In the genomic region with DNA sequence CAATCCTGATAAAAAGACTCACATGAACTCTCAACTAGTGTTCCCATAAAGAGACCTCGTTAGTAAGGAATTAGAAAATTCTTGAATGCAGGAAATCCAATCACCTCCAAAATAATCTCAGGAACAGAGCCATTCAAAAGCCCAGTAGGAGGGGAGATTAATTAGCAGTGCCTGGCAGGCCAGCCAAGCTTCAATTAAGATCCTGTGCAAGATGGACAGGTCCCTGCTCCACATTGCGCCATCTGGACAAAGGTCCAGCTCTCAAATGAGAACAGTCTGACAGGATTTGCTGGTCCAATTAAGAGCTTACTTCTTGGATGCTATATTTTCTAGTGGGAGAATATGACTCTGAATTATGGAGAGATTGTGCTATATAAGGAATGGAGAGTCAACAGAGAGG, we compare ENCODE assay signal across 10 mouse cellular contexts. TPM values are rescaled to one million over a fixed set of nuclear protein-coding genes. Genes with fewer than 3 reads are reported as not detected.
DNase-seq lines count a peak whose midpoint lies in the region; ATAC-seq lines count a peak whose summit lies in the region.
"Had no signal": no experiment of that assay in that cellular context is flagged by ENCODE, and none has a peak within 500 bp of the region (broad histone marks: within the 10 kb centered on the region; RNA-seq: fewer than 3 reads in every experiment).

No protein-coding gene starts in this region.

- intact Hi-C loops in heart, postnatal 10 days (cut with DNase I) = no loop called here

- DNase-seq in heart, adult 11 months = peak; percentile 68
- no peak for DNase-seq in heart, adult 9 months (ENCODE audit: low spot score in 2 of 2)
- DNase-seq in right cerebral cortex, postnatal 36 days (ENCODE audit: low spot score in 2 of 2) = peak; percentile 14 to 16
- DNase-seq in right cerebral cortex, postnatal 25 days = no peak
- DNase-seq in frontal cortex, postnatal 36 days (ENCODE audit: low spot score in 2 of 2) = peak; percentile 9 to 44
- DNase-seq in retina, postnatal 7 days (ENCODE audit: low read depth, low spot score) = peak; percentile 60
- no peak for DNase-seq in heart, postnatal 10 days
- DNase-seq: B cell, adult 2 months; thymus, adult 2 months had no signal

- no peak for ATAC-seq in erythroid progenitor cell, adult 5-6 weeks (replicated peaks; ENCODE audit: low FRiP score, poor library complexity, severe bottlenecking)

RNA-seq across cellular contexts. Expression of gene Gldc, which starts 15.2 kb away (rescaled TPM):
- under 1 TPM; 0.10 to 0.24 TPM for total RNA-seq in heart, postnatal 10 days (2021)
- total RNA-seq in erythroid progenitor cell, adult 5-6 weeks (2015; ENCODE audit: low replicate concordance) = not detected in 2 replicates
- total RNA-seq in erythroid progenitor cell, adult 5-6 weeks (2017; ENCODE audit: low replicate concordance) = not detected in 2 replicates

Comparison
In these comparisons a context has a peak if more than half of its experiments do, and no peak if none do; other contexts are left out.
1. DNase-seq: peak in heart, adult 11 months (single experiment), right cerebral cortex, postnatal 36 days (2 of 2), frontal cortex, postnatal 36 days (2 of 2) and retina, postnatal 7 days (single experiment); none in heart, adult 9 months (0 of 2), right cerebral cortex, postnatal 25 days (single experiment) and heart, postnatal 10 days (0 of 2).